Mouse (Mus musculus) bone marrow macrophage, adult 2 months (primary cell): ENCODE measurements around the gene Hap1.

Source experiments
- CTCF ChIP-seq: IDR thresholded peaks from 2 replicates; pipeline ENCODE4 v1.5.1; 2012; ENCODE audit warnings: low read depth, mild to moderate bottlenecking, low read length, moderate library complexity
- POLR2A ChIP-seq: IDR thresholded peaks from 2 replicates; pipeline ENCODE4 v1.6.1; 2012; ENCODE audit warnings: mild to moderate bottlenecking, low read depth, low read length, borderline replicate concordance

DNA sequence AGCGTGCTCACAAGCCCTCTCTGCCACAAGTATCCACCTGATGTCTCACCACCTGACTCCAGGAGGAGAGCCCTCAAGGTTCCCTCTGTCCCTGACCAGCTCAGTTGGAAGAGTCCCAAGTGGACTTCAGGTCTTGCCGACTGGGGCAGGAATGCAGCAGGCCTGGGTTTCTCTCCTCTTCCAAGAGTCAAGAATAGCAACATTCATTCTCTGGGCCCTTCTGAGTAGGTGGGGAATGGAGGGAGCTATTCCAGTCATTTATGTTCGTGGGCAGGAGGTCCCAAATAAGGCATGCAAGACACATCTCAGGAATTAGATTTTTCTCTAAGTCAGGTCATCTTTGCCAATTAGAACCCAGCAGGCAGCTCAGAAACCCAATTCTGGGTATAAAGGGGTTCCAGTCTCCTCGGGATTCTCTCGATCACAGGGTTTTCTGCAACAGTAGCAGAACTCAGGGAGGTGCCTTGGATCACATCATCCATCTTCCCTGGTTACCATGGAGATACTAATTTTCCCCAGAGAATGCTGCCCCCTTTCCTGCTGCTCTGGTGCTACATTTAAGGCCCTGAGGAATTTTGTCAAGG is 43.7 kb downstream of the Hap1 start:
- no peak for TF ChIP-seq POLR2A
- no peak for TF ChIP-seq CTCF
